Mouse (Mus musculus) spleen, adult 12 weeks (tissue): ENCODE results near the gene Pnmal2.

Experiments
- DNase-seq: peaks from one replicate; pipeline ENCODE4 v3.0.0; 2022; ENCODE audit warnings: low spot score

Gene Pnmal2

GRCm38 (mm10) chr7:16917447-16917846, 27.0 kb upstream of the Pnmal2 start:
- no peak for DNase-seq

GRCm38 (mm10) chr7:16918014-16918413, 26.5 kb upstream of the Pnmal2 start:
- no peak for DNase-seq

DNA sequence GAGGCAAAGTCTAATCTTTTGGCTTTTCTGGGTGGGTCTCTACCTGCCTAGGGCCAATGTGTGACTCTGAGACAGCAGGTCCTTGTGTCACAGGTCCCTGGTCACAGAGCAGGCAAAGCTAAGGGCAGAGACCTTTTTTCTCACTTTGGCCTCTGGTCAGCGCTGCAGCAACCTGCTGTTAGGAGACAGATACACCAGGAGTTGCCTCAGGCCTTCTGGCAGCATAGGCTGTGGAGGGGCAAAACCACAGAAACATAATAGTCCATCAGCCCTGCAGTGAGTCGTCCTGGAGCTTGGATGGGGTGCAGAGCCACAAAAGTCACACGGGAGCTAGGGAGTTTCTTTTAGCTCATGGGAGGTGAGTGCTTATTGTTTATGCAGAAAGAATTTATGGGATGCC, 25.8 kb upstream of the Pnmal2 start:
- no peak for DNase-seq

- DNase-seq: no peak
These were observed 24.9 kb upstream of the Pnmal2 start for GRCm38 (mm10) chr7:16919395-16920149.

GRCm38 (mm10) chr7:16920150-16920579, 24.3 kb upstream of the Pnmal2 start:
- DNase-seq: no peak

DNA sequence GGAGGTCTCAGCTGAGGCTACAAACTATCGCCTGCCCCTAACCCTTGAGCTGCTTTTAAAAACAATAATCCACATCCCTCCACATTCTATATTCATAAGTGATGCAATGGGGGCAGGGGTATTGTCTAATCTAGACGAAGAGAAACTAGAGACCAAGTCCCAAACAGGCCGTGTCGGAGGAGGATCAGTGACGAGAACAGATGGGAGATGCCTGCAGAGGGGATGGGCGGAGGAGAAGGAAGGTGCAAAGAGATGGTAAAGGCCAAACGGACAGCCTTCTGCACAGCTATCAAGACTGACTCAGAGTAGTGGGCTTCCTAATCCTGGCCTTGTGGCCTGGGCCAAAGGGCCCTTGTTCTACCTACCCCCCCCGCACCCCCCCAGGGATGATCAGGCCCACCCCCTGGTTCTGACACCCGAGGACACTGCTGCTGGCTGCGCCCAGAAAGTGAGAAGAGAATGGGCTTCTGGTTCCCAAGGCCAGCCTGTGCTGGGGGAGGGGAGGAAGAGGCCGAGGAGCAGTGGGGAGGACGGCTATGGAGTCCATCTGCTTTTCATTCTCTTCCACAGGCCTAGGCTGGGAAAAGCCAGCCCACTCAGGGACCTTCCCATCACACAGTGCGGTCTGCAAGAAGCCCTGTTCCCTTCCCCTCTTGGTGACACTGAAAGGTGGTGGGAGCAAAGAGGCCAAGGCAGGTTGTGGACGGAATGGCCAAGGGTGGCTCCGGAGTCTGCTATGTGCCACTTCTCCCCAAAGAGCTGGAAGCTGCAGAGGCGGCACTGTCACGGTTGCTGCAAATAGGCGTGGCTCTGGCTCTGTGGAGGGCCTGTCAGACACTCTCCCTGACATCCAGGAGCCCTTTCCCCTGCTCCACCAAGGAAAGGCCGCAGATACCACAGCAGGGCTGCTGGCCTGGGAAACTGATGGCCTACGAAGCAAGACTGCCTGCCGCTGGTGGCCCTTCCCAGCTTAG, 23.4 kb upstream of the Pnmal2 start:
- no peak for DNase-seq

GRCm38 (mm10) chr7:16921881-16922335, 22.6 kb upstream of the Pnmal2 start:
- no peak for DNase-seq

DNA sequence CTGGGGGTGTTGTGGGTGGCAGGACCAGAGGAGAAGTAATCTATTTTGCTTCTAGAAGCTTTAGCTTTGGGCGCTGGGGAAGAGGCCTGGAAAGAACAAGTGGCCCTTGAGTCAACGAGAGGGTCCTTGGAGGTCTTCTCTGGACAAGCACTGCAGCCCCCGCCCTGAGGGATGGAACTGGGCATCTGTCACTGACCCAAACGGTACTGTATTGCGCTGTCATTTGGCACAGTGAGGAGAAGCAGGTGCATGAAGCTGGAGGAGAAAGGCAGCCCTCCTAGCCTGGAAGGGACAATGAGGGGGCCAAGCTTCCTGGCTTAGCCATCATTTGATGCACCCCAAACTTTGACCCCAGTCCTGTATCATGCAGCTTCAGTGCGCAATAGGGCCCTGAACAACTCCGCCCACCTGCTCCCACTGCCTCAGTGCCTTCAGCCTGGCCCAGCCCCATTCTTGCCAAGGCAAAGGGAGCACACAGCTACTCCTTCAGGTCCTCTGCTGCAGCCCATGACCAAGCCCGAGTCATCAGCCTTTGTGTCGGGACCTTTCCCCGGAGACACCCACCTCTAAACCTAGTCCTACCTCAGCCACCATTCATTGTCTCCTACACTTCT, 22.0 kb upstream of the Pnmal2 start:
- peak; percentile 37 for DNase-seq

DNA sequence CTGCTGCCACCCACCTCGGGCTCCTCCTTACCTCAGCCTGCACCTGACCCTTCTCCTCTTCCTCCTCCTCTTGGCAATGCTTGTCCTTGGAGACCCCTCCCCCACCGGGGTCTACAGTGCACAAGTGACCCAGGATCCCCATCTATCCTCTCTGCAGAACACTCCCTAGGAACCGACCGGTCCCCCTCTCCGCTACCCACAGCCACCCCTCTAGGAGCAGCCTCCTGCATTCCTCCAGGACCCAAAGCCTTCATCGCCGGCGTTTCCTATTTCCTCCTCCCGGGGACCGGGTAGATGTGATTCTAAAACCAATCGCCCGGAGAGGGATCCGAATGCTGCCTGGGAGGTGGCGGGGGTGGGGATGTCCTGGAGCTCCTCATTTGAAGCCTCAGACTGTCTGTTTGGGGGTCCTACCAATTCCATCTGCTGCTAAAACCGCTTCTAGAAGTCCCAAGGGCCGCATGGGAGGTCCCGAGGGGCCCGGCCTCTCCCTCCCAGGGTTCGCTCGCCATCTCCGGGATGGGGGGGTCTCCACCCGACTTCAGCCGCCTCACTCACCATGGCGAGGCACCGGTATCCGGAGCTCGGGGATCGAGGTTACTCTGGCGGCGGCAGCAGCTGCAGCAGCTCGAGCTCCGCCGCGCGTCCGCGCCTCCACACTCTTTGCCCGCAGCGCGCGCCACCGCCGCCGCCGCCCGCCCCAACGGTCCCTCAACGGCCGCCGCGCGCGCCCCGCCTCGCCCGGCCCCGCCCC, 21.0 kb upstream of the Pnmal2 start:
- DNase-seq: no peak

DNA sequence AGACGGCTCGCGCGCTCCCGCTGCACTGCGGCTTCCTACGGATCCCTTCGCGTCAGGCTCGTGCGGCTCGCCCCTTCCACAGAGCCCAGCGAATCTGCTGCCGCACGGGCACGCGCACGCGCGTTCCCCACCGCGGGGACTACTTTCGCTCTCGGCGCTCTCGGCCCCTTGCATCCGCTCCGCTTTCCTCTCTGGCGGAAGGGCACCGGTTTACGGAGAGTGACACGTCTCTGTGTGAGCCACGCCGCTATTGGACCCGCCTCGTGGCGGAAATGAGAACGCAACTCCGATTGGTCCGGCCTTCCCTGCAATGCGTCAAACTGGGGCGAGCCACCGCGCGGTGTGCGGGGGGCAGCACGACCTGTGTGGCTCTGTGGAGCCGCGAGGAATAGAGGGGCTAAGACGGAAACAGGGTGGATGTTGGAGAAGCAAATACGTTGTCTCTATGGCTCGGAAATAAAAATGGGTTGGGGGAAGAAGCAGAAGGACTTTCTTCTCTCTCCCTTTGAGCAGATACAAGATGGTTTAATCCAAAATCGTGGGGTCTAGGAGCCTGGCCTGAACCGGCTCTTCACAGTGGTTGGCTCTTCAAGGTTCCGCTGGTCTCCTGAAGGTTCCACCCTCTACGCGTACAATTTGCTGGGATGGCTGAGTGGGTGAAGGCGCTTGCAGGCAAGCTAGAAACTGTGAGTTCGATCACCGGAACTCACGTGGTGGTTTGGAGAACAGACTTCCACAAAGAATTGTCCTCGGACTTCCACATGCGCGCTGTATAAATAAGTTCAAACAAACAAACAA, 20.2 kb upstream of the Pnmal2 start, which contains the start of gene Calm3:
Calm3 (minus strand) TSS at position 78 of the 798 bp plus-strand sequence.
- peak; percentile 99 for DNase-seq

DNA sequence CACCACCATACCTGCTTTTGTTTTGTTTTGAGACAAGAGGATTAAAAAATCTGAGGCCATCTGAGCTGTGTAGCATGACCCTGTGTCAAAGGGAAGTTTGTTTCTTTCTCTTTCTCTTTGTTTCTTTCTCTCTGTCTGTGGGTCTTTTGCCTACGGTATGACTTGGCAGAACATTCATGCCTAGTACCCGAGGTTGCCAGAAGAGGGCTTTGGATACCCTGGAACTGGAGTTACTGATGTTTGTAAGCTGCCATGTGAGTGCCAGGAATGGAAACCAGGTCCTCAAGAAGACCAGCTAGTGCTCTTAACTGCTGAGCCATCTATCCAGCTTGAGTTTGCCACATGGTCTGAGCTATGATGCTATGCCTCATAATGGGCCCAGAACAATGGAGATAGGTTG, 16.1 kb upstream of the Pnmal2 start:
- DNase-seq: no peak

DNA sequence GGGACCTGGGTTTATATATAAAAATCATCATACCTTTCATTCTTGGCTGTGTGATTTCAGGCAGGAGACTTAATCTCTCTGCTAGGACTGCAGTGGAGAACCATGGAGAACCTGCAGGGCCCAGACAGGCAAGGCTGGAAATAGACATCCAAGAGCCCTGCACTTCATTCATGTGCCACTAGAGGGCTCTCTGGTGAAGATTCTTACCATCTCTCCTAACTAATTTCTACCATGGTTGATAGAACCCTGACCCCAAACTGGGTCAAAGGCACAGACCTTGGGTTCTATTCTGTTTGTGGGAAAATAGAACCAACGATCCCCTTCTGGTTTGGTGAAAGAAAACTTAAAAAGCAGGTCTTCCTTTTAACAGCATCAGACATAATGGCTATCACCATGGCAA, 13.6 kb upstream of the Pnmal2 start:
- DNase-seq: no peak

DNA sequence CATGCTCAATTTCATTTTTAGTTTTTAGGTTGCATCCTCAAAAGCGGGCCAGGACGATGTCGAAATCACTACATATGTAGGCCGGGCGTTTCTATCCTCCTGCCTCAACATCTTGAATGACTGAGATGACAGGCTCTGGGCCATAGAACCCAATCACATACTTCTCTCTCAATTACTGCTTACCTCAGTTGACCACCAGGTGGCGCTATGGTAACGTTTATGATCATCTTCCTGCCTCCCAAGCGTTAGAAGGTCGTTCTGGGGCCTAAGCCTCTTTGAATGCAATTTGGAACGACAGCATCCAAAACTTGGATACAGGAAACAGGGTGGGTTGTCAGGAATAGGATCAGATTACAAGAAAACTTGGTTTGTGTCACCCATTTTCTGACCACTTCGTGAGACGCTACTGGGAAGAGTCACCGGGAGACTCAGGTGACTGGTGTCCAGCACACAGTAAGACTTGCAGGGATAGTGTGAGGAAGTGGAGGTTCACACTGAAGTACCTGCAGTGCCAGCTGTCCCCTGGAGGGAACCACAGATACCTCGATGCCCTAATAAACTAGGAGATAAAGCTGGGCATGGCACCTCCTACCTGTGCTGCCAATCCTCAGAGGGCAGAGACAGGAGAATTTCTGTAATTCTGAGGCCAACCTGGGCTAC, 12.4 kb upstream of the Pnmal2 start:
- peak; percentile 57 for DNase-seq

GRCm38 (mm10) chr7:16932704-16933577, 11.5 kb upstream of the Pnmal2 start:
- DNase-seq: no peak

DNA sequence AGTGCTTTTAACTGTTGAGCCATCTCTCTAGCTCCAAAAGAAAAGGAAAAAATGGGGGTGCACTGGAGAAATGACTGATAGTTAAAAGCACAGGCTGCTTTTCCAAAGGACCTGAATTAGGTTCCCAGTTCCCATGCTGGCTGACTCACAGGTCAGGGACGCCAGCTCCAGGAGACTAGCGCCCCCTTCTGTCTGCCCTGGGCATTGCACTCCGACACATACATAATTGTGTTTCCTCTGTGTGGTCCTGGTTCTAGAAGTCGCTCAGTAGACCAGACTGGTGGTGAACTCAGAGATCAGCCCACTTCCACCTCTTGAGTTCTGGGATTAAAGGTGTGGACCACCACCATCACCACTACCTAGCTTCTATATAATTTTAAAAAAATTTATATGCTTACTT, 7.2 kb upstream of the Pnmal2 start:
- DNase-seq: no peak

- DNase-seq: no peak
These were observed 6.2 kb upstream of the Pnmal2 start for GRCm38 (mm10) chr7:16938117-16938791.

DNA sequence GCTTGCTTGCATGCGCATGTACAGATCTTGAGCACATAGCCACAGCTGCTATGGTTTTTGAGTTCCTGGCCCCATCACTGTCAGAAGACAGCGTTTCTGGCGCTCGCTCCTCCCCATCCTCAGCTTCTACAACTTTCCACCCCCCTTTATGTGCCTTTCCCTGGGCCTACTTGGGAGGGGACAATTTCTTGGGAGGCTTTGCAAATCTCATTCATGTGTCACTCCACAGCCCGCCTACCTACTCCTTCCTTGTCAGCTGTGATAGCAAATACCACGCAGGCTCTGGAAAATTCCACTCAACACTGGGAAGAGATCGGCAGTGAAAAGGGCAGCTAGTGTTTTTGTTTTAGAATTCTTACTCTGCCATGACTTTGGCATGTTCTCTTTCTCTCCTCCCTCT, 4.2 kb upstream of the Pnmal2 start:
- DNase-seq: no peak

GRCm38 (mm10) chr7:16942861-16943260, 1.6 kb upstream of the Pnmal2 start:
- DNase-seq: no peak
